Mouse (Mus musculus): ENCODE measurements around the gene Pbx4. TPM values are rescaled to one million over a fixed set of nuclear protein-coding genes. Genes with fewer than 3 reads are reported as not detected.

Gene Pbx4
- polyA plus RNA-seq, 1 experiment from 2014 or later = 5.6 TPM

GRCm38 (mm10) chr8:69850926-69851506 is 18.7 kb downstream of the Pbx4 start:
- 77% methylated on average over 7 of the region's 7 CpGs for WGBS
- ATAC-seq (replicated peaks; ENCODE audit: low FRiP score) (peak; percentile 69), DNase-seq (ENCODE audit: low spot score) (no peak)
- H3K4me1 ChIP-seq (replicated peaks; ENCODE audit: control insufficient read depth, insufficient read depth, low read length) = no peaks in the 10 kb centered on the region; the same call in 1 of the 2 replicates
- no peak overlapping the region for H3K9ac ChIP-seq (ENCODE audit: low read depth, low read length)
- H3K4me2 ChIP-seq = no peak overlapping the region
- no peaks in the 10 kb centered on the region for H3K27me3 ChIP-seq (replicated peaks; ENCODE audit: control insufficient read depth, insufficient read depth, low read length)
- peak overlapping the region; percentile 19; the same call in 1 of the 2 replicates for H3K27ac ChIP-seq (ENCODE audit: low read depth, low read length)
- H3K36me3 ChIP-seq (ENCODE audit: control insufficient read depth, insufficient read depth, low read length) = no peaks in the 10 kb centered on the region
- H3K9me3 ChIP-seq (ENCODE audit: control insufficient read depth, low read length) = no peaks in the 10 kb centered on the region
- no peak overlapping the region for H3K4me3 ChIP-seq (ENCODE audit: low read depth, low read length)

- H3K9ac ChIP-seq (ENCODE audit: low read depth, low read length) = no peak overlapping the region
- DNase-seq (ENCODE audit: low spot score) (no peak), ATAC-seq (replicated peaks; ENCODE audit: low FRiP score) (no peak)
- WGBS = 86% methylated on average over 10 of the region's 10 CpGs
- H3K4me2 ChIP-seq = no peak overlapping the region
- H3K36me3 ChIP-seq (ENCODE audit: control insufficient read depth, insufficient read depth, low read length) = no peaks in the 10 kb centered on the region
- no peaks in the 10 kb centered on the region for H3K9me3 ChIP-seq (ENCODE audit: control insufficient read depth, low read length)
- no peaks in the 10 kb centered on the region; the same call in 1 of the 2 replicates for H3K4me1 ChIP-seq (replicated peaks; ENCODE audit: control insufficient read depth, insufficient read depth, low read length)
- no peaks in the 10 kb centered on the region for H3K27me3 ChIP-seq (replicated peaks; ENCODE audit: control insufficient read depth, insufficient read depth, low read length)
- no peak overlapping the region for H3K4me3 ChIP-seq (ENCODE audit: low read depth, low read length)
- no peak overlapping the region for H3K27ac ChIP-seq (ENCODE audit: low read depth, low read length)
Observed at GRCm38 (mm10) chr8:69853869-69854268, 21.6 kb downstream of the Pbx4 start.

- no peak for ATAC-seq (replicated peaks; ENCODE audit: low FRiP score)
- H3K4me3 ChIP-seq (ENCODE audit: low read depth, low read length) = no peak overlapping the region
- no peaks in the 10 kb centered on the region for H3K4me1 ChIP-seq (replicated peaks; ENCODE audit: control insufficient read depth, insufficient read depth, low read length)
- no peak for DNase-seq (ENCODE audit: low spot score)
- H3K27me3 ChIP-seq (replicated peaks; ENCODE audit: control insufficient read depth, insufficient read depth, low read length) = no peaks in the 10 kb centered on the region
- no peak overlapping the region for H3K9ac ChIP-seq (ENCODE audit: low read depth, low read length)
- 55% methylated on average over 4 of the region's 4 CpGs for WGBS
- no peaks in the 10 kb centered on the region for H3K36me3 ChIP-seq (ENCODE audit: control insufficient read depth, insufficient read depth, low read length)
- no peaks in the 10 kb centered on the region for H3K9me3 ChIP-seq (ENCODE audit: control insufficient read depth, low read length)
- no peak overlapping the region for H3K27ac ChIP-seq (ENCODE audit: low read depth, low read length)
- no peak overlapping the region for H3K4me2 ChIP-seq
Observed at GRCm38 (mm10) chr8:69860807-69861206, 28.5 kb downstream of the Pbx4 start.

- Histone ChIP-seq H3K27ac (ENCODE audit: low read depth, low read length) (no peak overlapping the region), H3K4me1 (replicated peaks; ENCODE audit: control insufficient read depth, insufficient read depth, low read length) (no peaks in the 10 kb centered on the region), H3K9ac (ENCODE audit: low read depth, low read length) (no peak overlapping the region), H3K4me2 (no peak overlapping the region), H3K27me3 (replicated peaks; ENCODE audit: control insufficient read depth, insufficient read depth, low read length) (no peaks in the 10 kb centered on the region), H3K4me3 (ENCODE audit: low read depth, low read length) (no peak overlapping the region), H3K9me3 (ENCODE audit: control insufficient read depth, low read length) (no peaks in the 10 kb centered on the region), H3K36me3 (ENCODE audit: control insufficient read depth, insufficient read depth, low read length) (no peaks in the 10 kb centered on the region)
- DNase-seq (ENCODE audit: low spot score) (no peak), ATAC-seq (replicated peaks; ENCODE audit: low FRiP score) (no peak)
- 42% methylated on average over 2 of the region's 2 CpGs for WGBS
Observed at GRCm38 (mm10) chr8:69861251-69861650, 29.0 kb downstream of the Pbx4 start.

GRCm38 (mm10) chr8:69863387-69864020 is 31.2 kb downstream of the Pbx4 start:
- Histone ChIP-seq H3K9ac (ENCODE audit: low read depth, low read length) (no peak overlapping the region), H3K9me3 (ENCODE audit: control insufficient read depth, low read length) (no peaks in the 10 kb centered on the region), H3K4me1 (replicated peaks; ENCODE audit: control insufficient read depth, insufficient read depth, low read length) (no peaks in the 10 kb centered on the region), H3K4me2 (no peak overlapping the region), H3K27me3 (replicated peaks; ENCODE audit: control insufficient read depth, insufficient read depth, low read length) (no peaks in the 10 kb centered on the region), H3K36me3 (ENCODE audit: control insufficient read depth, insufficient read depth, low read length) (no peaks in the 10 kb centered on the region), H3K4me3 (ENCODE audit: low read depth, low read length) (no peak overlapping the region), H3K27ac (ENCODE audit: low read depth, low read length) (no peak overlapping the region)
- DNase-seq (ENCODE audit: low spot score) (no peak), ATAC-seq (replicated peaks; ENCODE audit: low FRiP score) (no peak)
- 68% methylated on average over 5 of the region's 5 CpGs for WGBS

GRCm38 (mm10) chr8:69864180-69864579 is 31.9 kb downstream of the Pbx4 start:
- Histone ChIP-seq H3K9me3 (ENCODE audit: control insufficient read depth, low read length) (no peaks in the 10 kb centered on the region), H3K27ac (ENCODE audit: low read depth, low read length) (no peak overlapping the region), H3K36me3 (ENCODE audit: control insufficient read depth, insufficient read depth, low read length) (no peaks in the 10 kb centered on the region), H3K4me2 (no peak overlapping the region), H3K4me1 (replicated peaks; ENCODE audit: control insufficient read depth, insufficient read depth, low read length) (no peaks in the 10 kb centered on the region), H3K4me3 (ENCODE audit: low read depth, low read length) (no peak overlapping the region), H3K9ac (ENCODE audit: low read depth, low read length) (no peak overlapping the region), H3K27me3 (replicated peaks; ENCODE audit: control insufficient read depth, insufficient read depth, low read length) (no peaks in the 10 kb centered on the region)
- no peak for DNase-seq (ENCODE audit: low spot score)
- ATAC-seq (replicated peaks; ENCODE audit: low FRiP score) = no peak
- 53% methylated on average over 5 of the region's 5 CpGs for WGBS

- Histone ChIP-seq H3K9me3 (ENCODE audit: control insufficient read depth, low read length) (no peaks in the 10 kb centered on the region), H3K4me2 (no peak overlapping the region), H3K27ac (ENCODE audit: low read depth, low read length) (no peak overlapping the region), H3K36me3 (ENCODE audit: control insufficient read depth, insufficient read depth, low read length) (no peaks in the 10 kb centered on the region), H3K4me1 (replicated peaks; ENCODE audit: control insufficient read depth, insufficient read depth, low read length) (no peaks in the 10 kb centered on the region), H3K27me3 (replicated peaks; ENCODE audit: control insufficient read depth, insufficient read depth, low read length) (peaks cover 3% of the 10 kb centered on the region; the same call in 1 of the 2 replicates), H3K9ac (ENCODE audit: low read depth, low read length) (no peak overlapping the region), H3K4me3 (ENCODE audit: low read depth, low read length) (no peak overlapping the region)
- DNase-seq (ENCODE audit: low spot score) = no peak
- WGBS = 68% methylated on average over 5 of the region's 5 CpGs
- ATAC-seq (replicated peaks; ENCODE audit: low FRiP score) = no peak
Observed at GRCm38 (mm10) chr8:69867696-69868326, 35.5 kb downstream of the Pbx4 start.

- Histone ChIP-seq H3K36me3 (ENCODE audit: control insufficient read depth, insufficient read depth, low read length) (no peaks in the 10 kb centered on the region), H3K9me3 (ENCODE audit: control insufficient read depth, low read length) (no peaks in the 10 kb centered on the region), H3K4me1 (replicated peaks; ENCODE audit: control insufficient read depth, insufficient read depth, low read length) (no peaks in the 10 kb centered on the region)
Observed at GRCm38 (mm10) chr8:69870003-69870765, 37.9 kb downstream of the Pbx4 start.

More at GRCm38 (mm10) chr8:69870003-69870765, 37.9 kb downstream of the Pbx4 start:
- H3K9ac ChIP-seq (ENCODE audit: low read depth, low read length) = no peak overlapping the region
- H3K27me3 ChIP-seq (replicated peaks; ENCODE audit: control insufficient read depth, insufficient read depth, low read length) = peaks cover 5% of the 10 kb centered on the region; the same call in 1 of the 2 replicates
- no peak overlapping the region for H3K27ac ChIP-seq (ENCODE audit: low read depth, low read length)
- ATAC-seq (replicated peaks; ENCODE audit: low FRiP score) = no peak
- no peak overlapping the region for H3K4me3 ChIP-seq (ENCODE audit: low read depth, low read length)
- WGBS = 76% methylated on average over 11 of the region's 11 CpGs
- no peak overlapping the region for H3K4me2 ChIP-seq
- no peak for DNase-seq (ENCODE audit: low spot score)
